Mouse (Mus musculus) forebrain, embryonic 14.5 days (tissue): ENCODE results near the gene Iqcf6. TPM values are rescaled to one million over a fixed set of nuclear protein-coding genes. Genes with fewer than 3 reads are reported as not detected.

Source experiments
- ATAC-seq: fragments of 200-750 bp; cut with Nextera tagmentation; 2 replicates; pipeline ENCODE4 v1.8.0; 2017; ENCODE audit warnings: mild to moderate bottlenecking, moderate library complexity
- DNase-seq: peaks from one replicate; pipeline ENCODE4 v3.0.0-alpha.2; 2015; ENCODE audit warnings: low spot score
- H3K27ac ChIP-seq: fragments of 300-500 bp; sonication (generic); 2 replicates; pipeline ENCODE4 v1.5.1; 2014; ENCODE audit warnings: low read depth, mild to moderate bottlenecking, control low read depth, low read length, moderate library complexity
- H3K27me3 ChIP-seq: fragments of 300-500 bp; sonication (generic); replicated peaks from 2 replicates; pipeline ENCODE4 v1.6.1; 2014; ENCODE audit warnings: low read length, control low read depth, mixed read lengths; ENCODE audit not compliant: control insufficient read depth, insufficient read depth
- H3K36me3 ChIP-seq: fragments of 300-500 bp; sonication (generic); 2 replicates; pipeline ENCODE4 v1.6.1; 2014; ENCODE audit warnings: low read length, control low read depth; ENCODE audit not compliant: control insufficient read depth, insufficient read depth
- H3K4me1 ChIP-seq: fragments of 300-500 bp; sonication (generic); 2 replicates; pipeline ENCODE4 v1.6.1; 2014; ENCODE audit warnings: antibody characterized with exemption, low read length, control low read depth; ENCODE audit not compliant: control insufficient read depth, insufficient read depth
- H3K4me2 ChIP-seq: fragments of 300-500 bp; sonication (generic); 2 replicates; pipeline ENCODE4 v1.6.1; 2014; ENCODE audit warnings: mild to moderate bottlenecking, control low read depth, low read length
- H3K4me3 ChIP-seq: fragments of 300-500 bp; sonication (generic); 2 replicates; pipeline ENCODE4 v1.5.1; 2014; ENCODE audit warnings: low read depth, low read length, control low read depth
- H3K9ac ChIP-seq: fragments of 300-500 bp; sonication (generic); 2 replicates; pipeline ENCODE4 v1.6.1; 2014; ENCODE audit warnings: mild to moderate bottlenecking, low read length, control low read depth, moderate library complexity
- H3K9me3 ChIP-seq: fragments of 300-500 bp; sonication (generic); replicated peaks from 2 replicates; pipeline ENCODE4 v1.6.1; 2016; ENCODE audit warnings: low read length, control low read depth, mixed read lengths; ENCODE audit not compliant: control insufficient read depth
- WGBS: fragments of 180-500 bp; shearing (Covaris S2); extraction: QIAGEN DNeasy Blood & Tissue Kit; methylation state at CpG from one replicate; pipeline ENCODE4 v1.1.7; 2014; 5-methylcytosine and 5-hydroxymethylcytosine counted together
- polyA plus RNA-seq: library from polyadenylated mRNA; unstranded; fragments of >200 nt; fragmentation: Nextera tagmentation; extraction: Ambion mirVana; gene quantifications from 2 replicates; pipeline ENCODE4 v1.2.1, GENCODE M21; 2014

Iqcf6 gene
- polyA plus RNA-seq, 1 experiment from 2014 or later, result not detected

DNA sequence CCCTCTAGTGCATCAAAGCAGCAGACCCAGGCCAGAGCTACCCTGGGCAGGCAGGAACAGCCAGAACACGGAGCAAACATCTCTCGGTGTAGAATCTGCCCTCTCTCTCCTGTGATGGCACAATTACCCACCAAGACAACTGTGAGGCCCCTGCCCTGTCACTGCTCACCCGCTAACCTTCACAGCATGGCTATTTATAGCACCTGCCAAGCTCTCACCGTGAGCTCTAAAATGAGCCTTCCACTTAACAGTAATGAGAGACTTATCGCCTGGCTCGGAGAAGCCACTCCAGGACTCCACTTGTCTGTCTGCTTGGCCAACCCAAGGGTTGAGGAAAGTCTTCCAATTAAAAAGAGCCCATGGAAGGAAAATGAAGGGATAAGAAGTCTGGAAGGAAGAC lies 36.8 kb downstream of the Iqcf6 start:
- Histone ChIP-seq H3K27ac (no peak overlapping the region), H3K9me3 (no peaks in the 10 kb centered on the region), H3K9ac (no peak overlapping the region), H3K4me3 (no peak overlapping the region), H3K27me3 (no peaks in the 10 kb centered on the region), H3K4me1 (peaks cover 12% of the 10 kb centered on the region; the same call in 1 of the 2 replicates), H3K36me3 (peaks cover 37% of the 10 kb centered on the region), H3K4me2 (no peak overlapping the region)
- DNase-seq (no peak), ATAC-seq (no peak)
- 79% methylated on average over 6 of the region's 6 CpGs for WGBS

DNA sequence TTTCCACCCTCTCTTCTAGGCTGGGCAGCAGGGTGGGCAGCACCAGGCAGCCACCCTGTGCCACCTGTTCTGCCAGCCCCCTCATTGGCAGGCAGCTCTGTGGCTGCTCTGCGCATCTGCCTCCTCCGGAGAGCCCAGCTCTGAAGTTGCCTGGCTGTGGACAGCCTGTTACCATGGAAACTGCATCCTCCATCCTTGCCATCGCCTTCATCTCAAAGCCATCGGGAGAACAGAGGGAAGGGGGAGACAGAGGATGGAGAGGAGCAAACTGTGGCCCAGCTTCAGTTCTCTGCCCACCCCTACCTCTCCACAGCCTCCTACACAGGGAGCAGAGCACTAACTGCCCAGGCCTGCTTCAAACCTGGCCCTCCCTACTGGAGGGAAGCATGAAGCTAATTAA lies 38.1 kb downstream of the Iqcf6 start:
- H3K9me3 ChIP-seq, result no peaks in the 10 kb centered on the region
- WGBS, result 23% methylated on average over 4 of the region's 4 CpGs
- peak; percentile 83 for DNase-seq
- peak; percentile 93 for ATAC-seq
- H3K4me2 ChIP-seq, result no peak overlapping the region
- H3K27ac ChIP-seq, result peak overlapping the region; percentile 82
- no peaks in the 10 kb centered on the region for H3K27me3 ChIP-seq
- no peak overlapping the region for H3K4me3 ChIP-seq
- peaks cover 12% of the 10 kb centered on the region; the same call in 1 of the 2 replicates for H3K4me1 ChIP-seq
- H3K9ac ChIP-seq, result no peak overlapping the region; the same call in 1 of the 2 replicates
- peaks cover 26% of the 10 kb centered on the region for H3K36me3 ChIP-seq

DNA sequence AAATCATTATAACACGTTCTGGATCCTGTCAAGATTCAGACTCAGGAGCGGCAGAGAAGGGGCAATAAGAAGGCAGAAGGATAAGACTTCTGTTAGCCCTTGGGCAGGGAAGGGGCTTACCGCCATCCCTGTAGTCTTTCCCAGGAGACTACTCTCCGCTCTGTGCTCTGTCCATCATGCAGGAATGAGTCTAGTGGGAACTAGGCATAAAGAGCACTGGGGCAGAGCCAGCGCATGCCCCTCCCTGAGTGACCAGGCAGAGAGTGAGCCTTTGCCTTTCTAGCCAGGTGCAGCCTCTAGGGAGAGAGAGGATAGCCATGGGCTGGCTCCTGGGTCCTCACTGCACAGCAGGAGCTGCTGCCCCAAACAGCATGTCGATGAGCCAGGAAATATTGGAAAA lies 38.5 kb downstream of the Iqcf6 start:
- H3K9me3 ChIP-seq, result no peaks in the 10 kb centered on the region
- peaks cover 26% of the 10 kb centered on the region for H3K36me3 ChIP-seq
- 75% methylated on average over 6 of the region's 6 CpGs for WGBS
- H3K9ac ChIP-seq, result no peak overlapping the region; the same call in 1 of the 2 replicates
- H3K4me2 ChIP-seq, result no peak overlapping the region
- H3K4me3 ChIP-seq, result no peak overlapping the region
- ATAC-seq, result peak; percentile 37; the same call in 1 of the 2 replicates
- H3K27me3 ChIP-seq, result no peaks in the 10 kb centered on the region
- H3K27ac ChIP-seq, result peak overlapping the region; percentile 82
- DNase-seq, result no peak
- H3K4me1 ChIP-seq, result peaks cover 12% of the 10 kb centered on the region; the same call in 1 of the 2 replicates

DNA sequence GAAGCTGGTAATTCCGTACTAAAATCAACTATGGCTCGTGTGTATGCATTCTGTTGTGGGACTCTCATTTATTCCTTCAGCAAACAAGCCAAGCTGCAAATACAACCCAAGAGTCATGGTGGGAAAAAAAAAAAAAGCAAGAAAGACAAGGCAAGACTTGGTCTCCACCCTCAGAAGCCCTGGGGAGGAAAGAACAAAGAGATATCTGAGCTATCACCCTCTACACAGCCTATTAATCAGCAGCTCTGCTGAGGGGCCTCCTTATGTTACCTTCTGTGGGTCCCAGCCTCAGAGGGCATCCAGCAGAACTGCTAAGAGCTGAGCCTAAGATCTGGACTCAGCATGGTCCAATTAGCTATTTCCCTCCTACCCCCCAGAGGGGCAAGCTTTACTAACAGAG lies 47.5 kb downstream of the Iqcf6 start:
- DNase-seq (no peak), ATAC-seq (no peak)
- WGBS, result 79% methylated on average over 2 of the region's 2 CpGs
- Histone ChIP-seq H3K27me3 (no peaks in the 10 kb centered on the region), H3K36me3 (peaks cover 31% of the 10 kb centered on the region), H3K4me2 (no peak overlapping the region), H3K4me3 (no peak overlapping the region), H3K27ac (no peak overlapping the region), H3K9me3 (no peaks in the 10 kb centered on the region), H3K4me1 (no peaks in the 10 kb centered on the region), H3K9ac (no peak overlapping the region)

DNA sequence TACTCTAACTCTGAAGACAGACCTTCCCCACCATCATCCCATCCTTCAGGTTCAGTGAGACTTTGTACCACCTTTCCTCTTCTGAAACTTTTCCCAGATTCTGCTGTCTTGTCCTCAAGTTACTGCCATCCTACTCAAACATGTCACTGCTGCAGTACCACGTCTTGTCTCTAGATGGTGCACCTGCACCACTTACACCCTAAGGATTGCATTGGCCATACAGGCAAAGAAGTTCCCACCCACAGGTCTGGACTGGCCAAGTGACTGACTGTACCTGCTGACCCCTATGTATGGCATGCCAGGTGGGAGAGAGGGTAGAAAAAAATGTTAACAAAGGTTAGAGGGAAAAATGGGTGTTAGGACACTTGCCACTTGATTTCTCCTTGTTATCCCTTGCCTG lies 49.1 kb downstream of the Iqcf6 start:
- Histone ChIP-seq H3K4me2 (no peak overlapping the region), H3K27ac (no peak overlapping the region), H3K27me3 (no peaks in the 10 kb centered on the region), H3K36me3 (peaks cover 24% of the 10 kb centered on the region), H3K9ac (no peak overlapping the region), H3K4me1 (no peaks in the 10 kb centered on the region), H3K4me3 (no peak overlapping the region), H3K9me3 (no peaks in the 10 kb centered on the region)
- ATAC-seq (peak; percentile 80), DNase-seq (peak; percentile 86)
- WGBS, result 0% methylated on average over 1 of the region's 1 CpGs

GRCm38 (mm10) chr9:106675965-106676364 lies 49.6 kb downstream of the Iqcf6 start:
- no peak overlapping the region for H3K27ac ChIP-seq
- 79% methylated on average over 9 of the region's 9 CpGs for WGBS
- peak; percentile 57; the same call in 1 of the 2 replicates for ATAC-seq
- no peak overlapping the region for H3K9ac ChIP-seq
- H3K4me1 ChIP-seq, result no peaks in the 10 kb centered on the region
- H3K4me2 ChIP-seq, result no peak overlapping the region
- no peak overlapping the region for H3K4me3 ChIP-seq
- H3K9me3 ChIP-seq, result no peaks in the 10 kb centered on the region
- no peak for DNase-seq
- H3K27me3 ChIP-seq, result no peaks in the 10 kb centered on the region
- peaks cover 23% of the 10 kb centered on the region for H3K36me3 ChIP-seq

GRCm38 (mm10) chr9:106676571-106676970 lies 50.2 kb downstream of the Iqcf6 start:
- Histone ChIP-seq H3K27ac (no peak overlapping the region), H3K9ac (no peak overlapping the region), H3K4me2 (no peak overlapping the region), H3K9me3 (no peaks in the 10 kb centered on the region), H3K27me3 (no peaks in the 10 kb centered on the region), H3K4me1 (no peaks in the 10 kb centered on the region), H3K4me3 (no peak overlapping the region), H3K36me3 (peaks cover 20% of the 10 kb centered on the region)
- DNase-seq (no peak), ATAC-seq (no peak)
- WGBS, result 76% methylated on average over 4 of the region's 4 CpGs

Other genes with a start within 250 kb of the Iqcf6 start
- 718 and 924 TPM in 2 replicates for gene Rpl29, start 197.1 kb upstream of the Iqcf6 start, polyA plus RNA-seq
- gene Acy1, start 188.3 kb upstream of the Iqcf6 start, polyA plus RNA-seq, result 29.4 and 36.8 TPM in 2 replicates
- gene Abhd14b, start 179.1 kb upstream of the Iqcf6 start, polyA plus RNA-seq, result 5.5 and 5.9 TPM in 2 replicates
- gene Abhd14a, start 178.9 kb upstream of the Iqcf6 start, polyA plus RNA-seq, result 51.9 and 60.2 TPM in 2 replicates
- 199 and 226 TPM in 2 replicates for gene Pcbp4, start 173.3 kb upstream of the Iqcf6 start, polyA plus RNA-seq
- 0.56 and 0.89 TPM in 2 replicates for gene Gpr62, start 160.6 kb upstream of the Iqcf6 start, polyA plus RNA-seq
- gene Rrp9, start 150.6 kb upstream of the Iqcf6 start, polyA plus RNA-seq, result 45.6 and 48.9 TPM in 2 replicates
- gene Parp3, start 149.6 kb upstream of the Iqcf6 start, polyA plus RNA-seq, result 0.63 and 0.72 TPM in 2 replicates
- not detected in 2 replicates for gene Iqcf1, start 126.6 kb upstream of the Iqcf6 start, polyA plus RNA-seq
- not detected in 2 replicates for gene Iqcf5, start 112.0 kb upstream of the Iqcf6 start, polyA plus RNA-seq
- not detected in 2 replicates for gene Iqcf3, start 65.0 kb upstream of the Iqcf6 start, polyA plus RNA-seq
- gene Iqcf4, start 55.6 kb upstream of the Iqcf6 start, polyA plus RNA-seq, result not detected in 2 replicates
- 6.7 and 10.4 TPM in 2 replicates for gene Grm2, start 29.5 kb downstream of the Iqcf6 start, polyA plus RNA-seq
- 41.3 and 52.1 TPM in 2 replicates for gene Tex264, start 59.3 kb downstream of the Iqcf6 start, polyA plus RNA-seq
- 4.6 and 5.3 TPM in 2 replicates for gene Rad54l2, start 162.6 kb downstream of the Iqcf6 start, polyA plus RNA-seq
- 16.6 and 18.7 TPM in 2 replicates for gene Dcaf1, start 195.3 kb downstream of the Iqcf6 start, polyA plus RNA-seq